Mouse (Mus musculus): Measurements from ENCODE around the gene Serpina3a.

DNA sequence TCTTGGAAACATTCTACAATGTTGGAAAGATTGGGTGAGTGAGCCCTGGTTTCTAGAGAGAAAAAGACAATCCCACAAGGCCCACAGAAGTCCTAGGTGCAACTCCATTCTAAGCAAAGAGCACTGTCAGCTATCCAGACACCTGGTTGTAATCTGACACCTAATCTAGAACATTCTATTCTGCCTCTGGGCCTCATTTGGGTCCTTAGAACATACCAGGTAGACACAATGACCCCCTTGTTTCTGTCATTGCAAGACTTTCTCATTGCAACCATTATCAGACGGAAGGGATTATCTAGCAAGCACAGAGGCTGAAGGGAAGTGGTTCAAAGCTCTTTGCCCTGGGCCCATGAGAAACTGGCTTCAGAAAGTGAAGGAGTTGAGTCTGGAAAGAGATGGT lies 21.2 kb upstream of the Serpina3a start:
- TF ChIP-seq CHD2 (IDR thresholded peaks at IDR 0.05; ENCODE audit: low read depth, low read length) (no peak), HCFC1 (IDR thresholded peaks at IDR 0.05; ENCODE audit: borderline replicate concordance, insufficient read depth, low read length) (no peak), ZNF384 (IDR thresholded peaks at IDR 0.05; ENCODE audit: low read depth, low read length) (no peak)
